Mouse (Mus musculus) frontal cortex, adult 2 months (tissue): Measurements from ENCODE around the gene Obox5. TPM values are rescaled to one million over a fixed set of nuclear protein-coding genes. Genes with fewer than 3 reads are reported as not detected.
"Not testable (repeated sequence)": the region's sequence is repeated elsewhere in the genome, so short reads cannot be mapped to it uniquely, and the experiment has no call there.

Source experiments
- DNase-seq, 2 experiments: peaks; one replicate each; pipeline ENCODE4 v3.0.0; 2022; ENCODE audit warnings: low spot score in 1 of 2; ENCODE audit errors: extremely low spot score in 1 of 2
- polyA plus RNA-seq: library from polyadenylated mRNA; depleted of rRNA; stranded (reverse); fragments of >200 nt; gene quantifications from 2 replicates; pipeline ENCODE4 v1.2.3, GENCODE M21; 2012; rRNA removed

Obox5 gene
- not detected in 2 replicates for polyA plus RNA-seq

GRCm38 (mm10) chr7:15749831-15750230 lies at the start of gene Obox5:
TSS of gene Obox5 (plus strand) at chr7:15750131.
- not testable (repeated sequence) for DNase-seq

DNA sequence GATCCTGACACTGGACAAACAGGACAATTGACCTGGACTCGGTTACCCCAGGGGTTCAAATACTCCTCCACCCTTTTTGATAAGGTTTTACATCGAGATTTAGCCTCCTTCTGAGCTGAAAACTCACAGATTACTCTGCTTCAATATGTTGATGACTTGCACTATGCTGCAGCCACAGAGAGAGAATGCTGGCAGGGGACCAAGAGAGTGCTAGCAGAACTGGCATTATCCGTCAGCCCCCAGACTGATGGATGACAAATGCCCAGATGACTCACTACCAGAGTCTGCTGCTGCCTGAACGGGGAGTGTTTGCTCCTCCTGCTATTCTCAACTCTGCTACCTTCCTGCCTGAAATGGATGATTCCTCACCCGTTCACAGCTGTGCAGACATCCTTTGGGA lies 635 bp upstream of the Obox5 start:
- not testable (repeated sequence) for DNase-seq

Other genes with a start within 250 kb of the Obox5 start
- not detected in 2 replicates for gene Obox3, start 110.2 kb upstream of the Obox5 start, polyA plus RNA-seq
- not detected in 2 replicates for gene Obox6, start 89.5 kb downstream of the Obox5 start, polyA plus RNA-seq
- 0.04 TPM in 1 of 2 replicates, not detected in the other for gene Crx, start 129.8 kb downstream of the Obox5 start, polyA plus RNA-seq
- gene Crxos, start 132.5 kb downstream of the Obox5 start, polyA plus RNA-seq = 0.28 TPM in 1 of 2 replicates, not detected in the other
- 1,744 and 2,160 TPM in 2 replicates for gene Selenow, start 172.3 kb downstream of the Obox5 start, polyA plus RNA-seq
- 104 and 109 TPM in 2 replicates for gene Nop53, start 195.9 kb downstream of the Obox5 start, polyA plus RNA-seq
- 5.0 and 5.6 TPM in 2 replicates for gene Ehd2, start 217.4 kb downstream of the Obox5 start, polyA plus RNA-seq